Mouse (Mus musculus) thymus, adult 2 months (tissue): ENCODE results near the gene Tsen54. TPM values are rescaled to one million over a fixed set of nuclear protein-coding genes. Genes with fewer than 3 reads are reported as not detected.

ENCODE experiments used
- DNase-seq: peaks from one replicate; pipeline ENCODE4 v3.0.0; 2021
- H3K27ac ChIP-seq: fragments of 200-500 bp; 2 replicates; pipeline ENCODE4 v1.5.1; 2012; ENCODE audit warnings: low read length, control low read depth; ENCODE audit not compliant: control insufficient read depth, insufficient read depth
- H3K27me3 ChIP-seq: fragments of 200-500 bp; 2 replicates; pipeline ENCODE4 v1.6.1; 2012; ENCODE audit warnings: mild to moderate bottlenecking, low read length, moderate library complexity, mixed read lengths; ENCODE audit not compliant: control insufficient read depth, insufficient read depth
- H3K36me3 ChIP-seq: fragments of 200-500 bp; 2 replicates; pipeline ENCODE4 v1.6.1; 2012; ENCODE audit warnings: mild to moderate bottlenecking, low read length, moderate library complexity; ENCODE audit not compliant: control insufficient read depth, insufficient read depth
- H3K4me1 ChIP-seq: fragments of 200-500 bp; replicated peaks from 2 replicates; pipeline ENCODE4 v1.6.1; 2012; ENCODE audit warnings: low read length; ENCODE audit not compliant: control insufficient read depth, insufficient read depth
- H3K4me3 ChIP-seq: fragments of 200-500 bp; 2 replicates; pipeline ENCODE4 v1.5.1; 2012; ENCODE audit warnings: mild to moderate bottlenecking, low read length, control low read depth, moderate library complexity; ENCODE audit not compliant: control insufficient read depth, insufficient read depth
- CTCF ChIP-seq: fragments of 200-500 bp; IDR thresholded peaks from 2 replicates; pipeline ENCODE4 v1.5.1; 2012; ENCODE audit warnings: mild to moderate bottlenecking, control low read depth, low read length, moderate library complexity, borderline replicate concordance; ENCODE audit not compliant: control insufficient read depth, poor library complexity, insufficient read depth; ENCODE audit errors: extremely low read depth
- POLR2A ChIP-seq: fragments of 200-500 bp; IDR thresholded peaks from 2 replicates; pipeline ENCODE4 v1.6.1; 2012; ENCODE audit warnings: mild to moderate bottlenecking, low read length, control low read depth, moderate library complexity; ENCODE audit not compliant: control insufficient read depth, poor library complexity, insufficient read depth; ENCODE audit errors: extremely low read depth
- WGBS: fragments of 180-500 bp; shearing (Covaris S2); methylation state at CpG from one replicate; pipeline ENCODE4 v1.1.7; 2018; 5-methylcytosine and 5-hydroxymethylcytosine counted together
- polyA plus RNA-seq: library from polyadenylated mRNA; depleted of rRNA; stranded (reverse); fragments of >200 nt; gene quantifications from 2 replicates; pipeline ENCODE4 v1.2.3, GENCODE M21; 2012; rRNA removed

Gene Tsen54
- polyA plus RNA-seq, 1 experiment, result 34.3 TPM

DNA sequence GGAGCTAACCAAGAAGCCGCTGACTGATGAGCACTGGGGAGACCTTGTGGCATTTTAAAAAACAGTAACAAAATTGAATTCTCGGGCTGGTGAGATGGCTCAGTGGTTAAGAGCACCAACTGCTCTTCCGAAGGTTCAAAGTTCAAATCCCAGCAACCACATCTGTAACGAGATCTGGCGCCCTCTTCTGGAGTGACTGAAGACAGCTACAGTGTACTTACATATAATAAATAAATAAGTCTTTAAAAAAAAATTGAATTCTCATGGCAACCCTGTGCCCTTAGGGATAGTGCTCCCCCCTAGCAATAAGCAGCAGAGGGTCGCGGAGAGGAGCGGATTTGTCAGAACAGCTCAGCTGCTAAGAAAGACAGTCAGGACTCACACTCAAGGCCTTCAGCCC is 49.4 kb downstream of the Tsen54 start:
- Histone ChIP-seq H3K27ac (no peak overlapping the region), H3K4me1 (peaks cover 6% of the 10 kb centered on the region; the same call in 1 of the 2 replicates), H3K36me3 (no peaks in the 10 kb centered on the region), H3K27me3 (peaks cover 6% of the 10 kb centered on the region; the same call in 1 of the 2 replicates), H3K4me3 (no peak overlapping the region)
- WGBS, result 87% methylated on average over 8 of the region's 8 CpGs
- TF ChIP-seq POLR2A (no peak), CTCF (no peak)
- DNase-seq, result no peak

DNA sequence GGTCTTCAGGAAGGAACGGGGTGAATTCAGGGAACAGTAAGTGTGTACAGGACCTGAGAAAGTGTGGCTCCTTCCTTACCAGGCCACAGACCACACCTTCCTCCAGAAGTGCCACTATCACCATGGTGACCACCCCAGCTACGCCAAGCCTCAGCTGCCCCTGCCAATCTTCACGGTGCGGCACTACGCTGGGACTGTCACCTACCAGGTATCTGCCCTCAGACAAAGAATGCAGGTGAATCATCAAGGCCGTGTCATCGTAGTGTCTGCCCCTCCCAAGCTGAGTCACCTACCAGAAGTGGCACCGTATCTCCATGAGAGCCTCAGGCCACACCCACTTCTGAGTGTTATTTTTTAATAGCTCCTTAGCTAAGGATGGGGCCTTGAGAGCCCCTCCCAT is 54.9 kb downstream of the Tsen54 start:
- H3K4me1 ChIP-seq, result no peaks in the 10 kb centered on the region
- no peak overlapping the region for H3K4me3 ChIP-seq
- no peak overlapping the region for H3K27ac ChIP-seq
- no peak for TF ChIP-seq CTCF
- TF ChIP-seq POLR2A, result no peak
- no peak for DNase-seq
- H3K27me3 ChIP-seq, result no peaks in the 10 kb centered on the region
- WGBS, result 14% methylated on average over 8 of the region's 8 CpGs
- no peaks in the 10 kb centered on the region for H3K36me3 ChIP-seq

DNA sequence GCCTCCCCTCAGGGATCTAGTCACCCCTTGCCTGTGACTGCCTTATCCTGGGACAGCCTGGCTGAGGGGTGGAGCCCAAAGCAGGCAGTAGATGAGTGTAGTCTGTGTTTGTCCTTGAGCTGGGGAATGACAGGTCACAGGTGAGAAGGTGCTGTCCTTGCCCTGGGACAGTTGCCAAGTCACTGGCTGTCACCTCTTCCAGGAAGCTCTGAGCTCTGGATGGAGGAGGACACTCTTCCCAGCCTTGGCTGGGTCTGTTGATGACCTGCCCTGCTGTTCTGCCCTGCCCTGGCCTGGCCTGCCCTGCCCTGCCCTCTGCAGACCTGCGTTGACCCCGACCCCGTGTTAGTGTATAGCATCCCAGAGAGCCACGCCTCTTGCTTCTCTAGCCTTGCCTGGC is 57.9 kb downstream of the Tsen54 start:
- H3K36me3 ChIP-seq, result no peaks in the 10 kb centered on the region
- 89% methylated on average over 4 of the region's 4 CpGs for WGBS

More for the DNA sequence above, 57.9 kb downstream of the Tsen54 start:
- H3K4me3 ChIP-seq, result no peak overlapping the region
- no peak for DNase-seq
- TF ChIP-seq CTCF (no peak), POLR2A (no peak)
- no peaks in the 10 kb centered on the region for H3K27me3 ChIP-seq
- H3K4me1 ChIP-seq, result peaks cover 7% of the 10 kb centered on the region
- H3K27ac ChIP-seq, result no peak overlapping the region

Other genes with a start within 250 kb of the Tsen54 start
- gene Mrps7, start 210.8 kb upstream of the Tsen54 start, polyA plus RNA-seq, result 24.5 and 25.0 TPM in 2 replicates
- 102 and 106 TPM in 2 replicates for gene Gga3, start 210.7 kb upstream of the Tsen54 start, polyA plus RNA-seq
- gene Mif4gd, start 201.8 kb upstream of the Tsen54 start, polyA plus RNA-seq, result 188 and 215 TPM in 2 replicates
- gene Slc25a19, start 186.4 kb upstream of the Tsen54 start, polyA plus RNA-seq, result 98.5 and 98.6 TPM in 2 replicates
- 81.7 and 82.8 TPM in 2 replicates for gene Grb2, start 106.1 kb upstream of the Tsen54 start, polyA plus RNA-seq
- 84.7 and 91.9 TPM in 2 replicates for gene Tmem94, start 49.3 kb upstream of the Tsen54 start, polyA plus RNA-seq
- gene Caskin2, start 1.1 kb upstream of the Tsen54 start, polyA plus RNA-seq, result 13.7 and 15.4 TPM in 2 replicates
- gene Llgl2, start 9.3 kb downstream of the Tsen54 start, polyA plus RNA-seq, result 54.5 and 68.6 TPM in 2 replicates
- gene Myo15b, start 43.7 kb downstream of the Tsen54 start, polyA plus RNA-seq, result 5.4 and 6.1 TPM in 2 replicates
- gene Smim5, start 85.2 kb downstream of the Tsen54 start, polyA plus RNA-seq, result 8.4 and 9.5 TPM in 2 replicates
- gene Smim6, start 97.3 kb downstream of the Tsen54 start, polyA plus RNA-seq, result 0.62 and 0.71 TPM in 2 replicates
- gene Sap30bp, start 118.6 kb downstream of the Tsen54 start, polyA plus RNA-seq, result 43.4 and 44.8 TPM in 2 replicates
- gene Recql5, start 118.8 kb downstream of the Tsen54 start, polyA plus RNA-seq, result 32.4 and 34.3 TPM in 2 replicates
- 19.8 and 20.8 TPM in 2 replicates for gene Itgb4, start 160.0 kb downstream of the Tsen54 start, polyA plus RNA-seq
- 110 and 133 TPM in 2 replicates for gene Galk1, start 198.0 kb downstream of the Tsen54 start, polyA plus RNA-seq
- 484 and 567 TPM in 2 replicates for gene H3f3b, start 213.2 kb downstream of the Tsen54 start, polyA plus RNA-seq
- 121 and 123 TPM in 2 replicates for gene Unk, start 215.6 kb downstream of the Tsen54 start, polyA plus RNA-seq